Mouse (Mus musculus) CD4-positive, CD25-positive, alpha-beta regulatory T cell, adult 4 months (primary cell): Measurements from ENCODE around the gene Lysmd2. TPM values are rescaled to one million over a fixed set of nuclear protein-coding genes. Genes with fewer than 3 reads are reported as not detected.
"Not testable (repeated sequence)": the region's sequence is repeated elsewhere in the genome, so short reads cannot be mapped to it uniquely, and the experiment has no call there.

ENCODE experiments used
- ATAC-seq: one replicate; pipeline ENCODE4 v1.8.0; 2017
- polyA plus RNA-seq, 2 experiments: library from polyadenylated mRNA; unstranded; fragments of 100-300 nt; shearing (Covaris generic); gene quantifications; one replicate each; pipeline ENCODE4 v1.2.1; 2017

The Lysmd2 gene
- polyA plus RNA-seq, 2 experiments from 2014 or later, result 3.9 to 5.6 TPM

DNA sequence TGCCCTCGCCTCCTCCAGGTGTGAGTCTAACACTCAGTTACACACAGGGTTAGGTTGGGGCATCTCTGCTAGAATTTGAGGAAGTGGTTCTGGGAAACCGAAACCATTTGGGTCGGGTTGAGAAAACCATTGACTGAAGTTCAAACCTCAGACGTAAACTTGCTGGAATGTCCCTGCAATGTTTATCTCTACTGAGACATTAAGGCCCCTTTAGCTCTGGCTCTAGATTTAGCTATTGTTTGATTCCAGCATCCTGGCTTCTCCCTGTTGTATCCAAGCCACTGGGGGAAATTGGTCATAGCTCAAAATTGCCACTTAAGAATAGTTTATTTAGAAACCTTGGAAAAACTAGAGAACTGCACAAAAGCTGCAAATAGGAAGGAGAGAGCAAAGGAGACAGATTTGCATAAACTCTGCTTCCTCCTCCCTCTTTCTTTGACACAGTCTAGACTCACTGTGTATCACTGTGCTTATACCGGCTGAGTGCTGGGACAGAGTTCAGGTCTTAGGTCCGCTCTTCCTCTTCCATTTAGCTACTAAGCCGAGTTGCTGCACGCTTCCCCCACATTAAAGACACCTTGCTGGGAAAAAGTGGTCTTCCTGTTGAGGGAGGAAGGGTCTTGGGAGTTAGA lies 5.4 kb downstream of the Lysmd2 start:
- ATAC-seq, result peak; percentile 76

- no peak for ATAC-seq
Observed at GRCm38 (mm10) chr9:75632111-75632510, 6.6 kb downstream of the Lysmd2 start.

- ATAC-seq, result peak; percentile 27
Observed at GRCm38 (mm10) chr9:75632902-75633301, 7.4 kb downstream of the Lysmd2 start.

- no peak for ATAC-seq
Observed at GRCm38 (mm10) chr9:75633603-75634002, 8.1 kb downstream of the Lysmd2 start.

DNA sequence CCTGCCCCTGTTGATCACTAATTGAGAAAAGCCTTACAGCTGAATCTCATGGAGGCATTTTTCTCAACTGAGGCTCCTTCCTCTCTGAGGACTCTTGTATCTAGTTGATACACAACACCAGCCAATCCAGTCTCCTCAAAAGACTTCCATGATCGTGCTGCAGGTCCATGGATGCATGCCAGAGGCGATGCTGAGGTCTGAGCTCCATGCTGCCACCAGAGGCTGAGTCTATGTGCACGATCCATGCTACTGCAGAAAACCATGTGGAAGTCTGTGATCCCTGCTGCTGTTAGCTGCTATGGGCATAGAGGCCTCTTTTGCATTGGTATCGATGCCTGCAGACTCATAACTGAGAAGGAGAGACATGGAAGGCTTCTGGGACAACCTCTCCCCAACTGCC lies 8.7 kb downstream of the Lysmd2 start:
- ATAC-seq, result no peak

DNA sequence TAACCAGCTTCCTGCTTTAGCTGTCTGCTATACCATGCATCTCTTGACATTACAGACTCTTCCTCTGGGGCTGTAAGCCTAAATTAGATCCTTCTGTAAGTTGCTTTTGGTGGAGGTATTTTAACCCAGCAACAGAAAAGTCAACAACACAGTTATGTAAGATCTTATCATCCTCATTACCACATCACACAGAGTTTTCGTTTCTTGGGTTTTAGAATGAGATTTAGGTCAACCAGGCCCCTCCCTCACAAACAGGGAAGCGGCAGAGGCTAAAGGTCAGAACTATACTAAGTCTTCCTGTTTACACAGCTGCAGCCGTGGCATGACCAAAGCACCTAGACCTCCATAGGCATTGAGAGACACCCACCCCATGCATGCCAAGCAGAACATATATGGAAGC lies 19.9 kb downstream of the Lysmd2 start:
- peak; percentile 81 for ATAC-seq

- no peak for ATAC-seq
Observed at GRCm38 (mm10) chr9:75653981-75654911, 28.7 kb downstream of the Lysmd2 start.

DNA sequence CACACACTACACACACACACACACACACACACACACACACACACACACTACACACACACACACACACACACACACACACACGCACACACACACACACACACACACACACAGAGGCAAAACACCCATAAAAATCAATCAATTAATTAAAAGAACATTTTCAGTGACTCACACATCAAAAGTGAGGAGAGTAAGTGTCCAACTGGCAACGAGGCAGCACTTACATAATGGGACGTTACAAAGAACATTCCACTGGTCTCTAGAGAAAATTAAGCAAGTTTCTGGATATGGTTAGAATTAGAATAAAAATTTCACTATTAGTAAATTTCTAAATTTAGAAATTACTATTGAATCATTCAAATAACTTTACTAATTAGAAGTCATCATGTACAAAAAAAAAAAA lies 30.9 kb downstream of the Lysmd2 start:
- not testable (repeated sequence) for ATAC-seq

- ATAC-seq, result no peak
Observed at GRCm38 (mm10) chr9:75660917-75661316, 35.4 kb downstream of the Lysmd2 start.

- no peak for ATAC-seq
Observed at GRCm38 (mm10) chr9:75665364-75665763, 39.8 kb downstream of the Lysmd2 start.

- no peak for ATAC-seq
Observed at GRCm38 (mm10) chr9:75666612-75667011, 41.1 kb downstream of the Lysmd2 start.

GRCm38 (mm10) chr9:75672769-75673168 lies 47.2 kb downstream of the Lysmd2 start:
- no peak for ATAC-seq

DNA sequence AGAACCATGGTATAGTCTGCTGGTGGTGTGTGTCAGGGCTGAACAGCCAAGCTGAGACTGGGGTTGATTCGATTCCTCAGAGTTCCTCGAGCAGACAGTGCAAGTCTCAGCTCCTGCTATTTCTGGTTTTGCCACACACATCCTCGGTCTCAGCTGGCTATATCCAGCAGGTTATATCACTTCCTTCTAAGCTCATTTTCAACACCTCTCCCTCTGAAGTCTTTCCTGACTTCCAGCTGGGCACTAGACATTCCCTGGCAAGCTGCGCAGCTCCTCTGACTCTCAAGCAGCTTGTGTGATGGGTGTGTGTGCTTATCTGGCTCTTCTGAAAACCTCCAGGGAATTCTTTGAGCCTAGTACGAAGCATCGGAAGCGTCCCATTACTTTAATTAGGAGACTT lies 50.7 kb downstream of the Lysmd2 start:
- ATAC-seq, result no peak

GRCm38 (mm10) chr9:75678341-75678740 lies 52.8 kb downstream of the Lysmd2 start:
- ATAC-seq, result no peak

DNA sequence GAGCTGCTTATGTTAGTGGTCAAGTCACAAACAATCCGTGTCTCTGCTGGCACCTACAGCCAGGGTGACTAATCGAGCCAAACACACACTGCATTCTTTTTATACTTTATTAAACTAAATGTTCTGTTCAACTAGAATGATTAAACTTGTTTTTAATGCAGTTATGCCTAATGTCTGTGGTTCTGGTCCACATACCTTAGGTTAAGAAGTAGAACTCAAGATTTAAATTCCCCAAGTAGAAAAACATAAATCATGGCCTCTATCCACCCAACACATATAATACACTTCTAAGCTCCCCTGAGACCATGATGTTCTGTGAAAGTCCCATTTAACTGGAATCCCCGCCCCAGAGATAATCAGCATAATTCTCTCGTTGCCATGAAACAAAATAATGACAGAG lies 54.1 kb downstream of the Lysmd2 start:
- ATAC-seq, result no peak

- no peak for ATAC-seq
Observed at GRCm38 (mm10) chr9:75680606-75681005, 55.1 kb downstream of the Lysmd2 start.

DNA sequence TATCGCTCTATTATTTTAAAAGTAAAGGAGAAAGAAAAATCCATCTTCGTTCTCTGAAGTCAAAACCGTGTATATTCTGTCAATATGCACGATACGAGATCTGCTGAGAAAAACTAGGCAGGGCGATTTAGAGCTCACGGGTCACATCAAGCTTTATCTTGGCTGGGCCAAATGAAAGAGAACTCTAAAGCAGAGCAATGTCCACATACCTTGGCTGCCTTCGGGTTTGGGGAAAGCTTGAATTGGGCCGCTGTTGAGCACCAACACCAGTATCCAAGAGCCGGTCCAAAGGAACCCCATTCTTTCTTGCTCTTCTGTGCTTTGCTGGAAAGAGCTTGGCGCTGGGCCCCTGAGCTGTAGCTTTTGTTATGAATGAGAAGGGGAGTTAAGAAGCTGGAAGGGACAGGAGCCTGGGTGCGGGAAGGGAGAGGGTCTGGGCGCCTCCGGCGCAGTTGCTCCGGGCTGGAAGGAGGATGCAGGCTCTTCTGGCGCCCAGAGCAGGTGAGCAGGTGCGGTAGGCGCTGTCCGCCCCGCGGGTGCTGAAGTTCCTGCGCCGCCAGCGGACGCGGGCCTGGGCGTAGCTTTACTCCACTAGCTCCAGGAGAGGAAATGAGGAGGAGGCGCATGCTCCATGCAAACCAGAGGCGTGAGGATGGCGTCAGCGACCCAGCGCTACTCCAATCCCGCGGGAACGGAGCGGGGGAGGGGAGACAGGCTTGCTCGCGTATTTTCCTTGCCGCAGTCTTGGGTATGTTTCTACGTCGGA lies 58.1 kb downstream of the Lysmd2 start, which contains the start of gene Scg3:
TSS of gene Scg3 (minus strand) at position 631 of the 766 bp plus-strand sequence.
- ATAC-seq, result no peak

- no peak for ATAC-seq
Observed at GRCm38 (mm10) chr9:75684292-75684691, 58.8 kb downstream of the Lysmd2 start.

DNA sequence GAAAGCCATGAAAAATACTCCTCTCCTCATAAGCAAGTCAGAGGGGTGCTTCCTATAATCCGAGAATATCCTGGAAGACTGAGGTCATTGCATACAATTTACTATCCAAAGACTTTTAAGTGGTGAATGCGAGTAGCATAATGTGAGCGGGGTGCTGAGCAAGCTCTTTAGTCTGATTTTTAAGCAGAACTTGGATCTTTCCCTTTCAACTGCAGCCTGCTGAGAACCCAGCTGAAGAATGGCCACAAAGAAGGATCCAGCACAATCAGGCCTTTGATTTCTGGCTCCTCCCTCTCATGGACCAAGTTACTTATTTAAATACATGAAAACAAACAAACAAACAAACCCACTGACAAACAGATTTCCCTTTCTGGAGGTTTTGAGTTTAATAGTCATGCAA lies 59.2 kb downstream of the Lysmd2 start:
- ATAC-seq, result no peak
